Mouse (Mus musculus): Measurements from ENCODE around the gene Ttc27.

GRCm38 (mm10) chr17:74749659-74750058, 32.1 kb downstream of the Ttc27 start:
- no peak for TF ChIP-seq CTCF (conservative IDR thresholded peaks at IDR 0.05; ENCODE audit: low read length)
- no peak for TF ChIP-seq NANOG (IDR thresholded peaks at IDR 0.05; ENCODE audit: borderline replicate concordance, low read length)

All from E14TG2a.4 (cell line).